Mouse (Mus musculus) T-helper 1 cell (primary cell): ENCODE measurements around the gene Arhgap10.

Source experiments
- in situ Hi-C: fragments of 300-600 bp; cut with MboI, MseI; formaldehyde crosslinking; loops from one replicate; pipeline ENCODE4 v1.15.1; 2025; ENCODE audit warnings: high pct_unique_total_duplicates

Arhgap10 gene

GRCm38 (mm10) chr8:77310026-77310425 lies 207.7 kb downstream of the Arhgap10 start:
- in situ Hi-C loops = no loop called here

DNA sequence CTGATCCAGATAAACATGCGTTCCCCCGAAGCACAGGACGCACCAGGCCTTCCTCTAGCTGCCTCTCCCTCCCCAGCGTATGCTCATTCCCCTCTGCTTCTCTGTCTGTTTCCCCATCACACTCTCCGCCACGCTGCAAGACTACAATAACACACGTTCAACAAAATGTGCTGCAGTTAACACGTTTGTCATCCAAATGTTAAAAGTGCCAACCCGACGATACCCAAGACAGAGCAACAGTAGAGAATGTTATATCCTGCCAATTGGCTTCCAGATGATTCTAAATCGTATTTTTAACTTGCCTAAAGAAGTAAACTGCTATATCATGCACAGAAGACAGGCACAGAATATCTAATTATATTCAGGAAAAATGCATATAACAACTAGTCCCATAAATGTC lies 223.2 kb downstream of the Arhgap10 start:
- in situ Hi-C loops = no loop called here

DNA sequence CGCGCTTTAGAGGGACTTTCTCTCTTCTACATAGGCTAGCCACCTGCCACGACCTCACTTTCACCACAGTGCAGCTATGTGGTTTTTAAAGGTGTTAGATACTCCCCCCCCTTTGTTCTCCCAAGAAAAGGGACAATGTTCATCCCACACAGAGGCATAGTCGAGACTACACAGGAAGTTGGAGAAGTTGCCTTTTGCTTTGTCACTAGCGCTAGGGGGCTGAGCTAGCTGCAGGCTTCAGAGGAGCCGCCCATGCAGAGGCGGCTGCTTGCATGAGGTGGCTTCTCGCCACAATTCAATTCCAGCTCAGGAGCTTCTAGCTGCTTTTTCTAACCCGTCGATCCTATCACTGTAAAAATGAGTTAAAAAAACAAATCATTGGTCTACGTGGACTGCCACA lies 225.1 kb downstream of the Arhgap10 start:
- in situ Hi-C loops = no loop called here

DNA sequence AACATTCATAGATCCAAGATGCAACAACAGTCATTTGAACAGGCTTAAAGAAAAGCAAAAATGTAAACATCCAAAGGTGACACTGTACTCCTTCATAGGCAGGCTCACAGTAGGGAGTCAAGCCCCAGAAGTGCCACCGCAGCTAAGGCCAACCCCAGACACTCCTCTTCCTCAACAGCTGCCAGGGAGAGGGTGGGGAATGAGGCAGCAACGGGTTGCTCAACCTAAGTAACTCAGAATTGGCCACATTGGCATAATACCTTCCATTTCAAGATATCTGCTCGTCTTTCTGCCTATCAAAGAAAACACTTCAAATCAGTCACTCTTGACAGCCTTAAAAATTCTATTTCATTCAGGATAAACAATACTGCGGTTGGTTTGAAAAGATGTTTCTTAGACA lies 225.6 kb downstream of the Arhgap10 start:
- in situ Hi-C loops = no loop called here

DNA sequence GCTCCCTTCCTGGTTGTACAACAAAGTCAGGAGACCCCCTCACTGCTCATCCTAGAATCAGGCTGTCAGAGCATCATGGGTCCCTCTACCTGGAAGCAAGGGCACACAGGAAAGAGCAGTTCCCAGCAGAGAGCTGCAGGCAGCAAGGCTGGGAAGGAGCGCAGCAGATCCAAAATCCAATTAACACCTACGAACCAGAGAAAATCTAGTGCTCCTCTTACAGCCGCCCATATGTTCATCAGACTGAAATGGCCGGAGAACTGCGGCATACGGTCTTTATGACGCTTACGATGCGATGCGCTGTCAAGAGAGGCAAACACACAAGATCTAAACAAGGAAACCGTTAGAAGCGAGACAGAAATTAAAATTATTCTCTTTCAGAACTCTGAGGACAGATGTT lies 229.3 kb downstream of the Arhgap10 start:
- in situ Hi-C loops = loop anchor here (10.0 kb wide), 1 partner anchor 64 kb away; no protein-coding TSS in a partner anchor

DNA sequence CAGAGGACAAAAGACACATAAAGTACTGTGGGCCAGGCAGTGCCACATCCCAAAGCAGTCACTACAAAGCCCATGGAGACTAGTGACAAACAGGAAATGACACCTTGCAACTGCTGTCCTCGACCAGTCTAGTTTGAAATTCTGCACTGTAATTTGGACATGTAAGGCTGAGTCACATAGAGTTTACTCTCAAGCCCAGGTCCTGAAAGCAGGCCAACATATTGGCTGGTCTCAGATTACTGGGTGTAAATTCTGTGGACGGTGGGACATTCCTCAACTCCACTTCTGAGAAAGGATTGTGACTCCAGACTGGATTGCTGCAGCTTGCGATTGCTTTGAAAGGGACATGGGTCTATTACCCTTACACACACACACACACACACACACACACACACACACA lies 229.7 kb downstream of the Arhgap10 start:
- in situ Hi-C loops = loop anchor here (10.0 kb wide), 1 partner anchor 63 kb away; no protein-coding TSS in a partner anchor

- in situ Hi-C loops = loop anchor here (10.0 kb wide), 1 partner anchor 60 kb away; no protein-coding TSS in a partner anchor
Observed at GRCm38 (mm10) chr8:77284473-77284872, 233.3 kb downstream of the Arhgap10 start.

- in situ Hi-C loops = loop anchor here (10.0 kb wide), 1 partner anchor 58 kb away; no protein-coding TSS in a partner anchor
Observed at GRCm38 (mm10) chr8:77282605-77283236, 235.0 kb downstream of the Arhgap10 start.

GRCm38 (mm10) chr8:77279977-77280376 lies 237.8 kb downstream of the Arhgap10 start:
- in situ Hi-C loops = loop anchor here (10.0 kb wide), 1 partner anchor 55 kb away; no protein-coding TSS in a partner anchor

- in situ Hi-C loops = no loop called here
Observed at GRCm38 (mm10) chr8:77278246-77278645, 239.5 kb downstream of the Arhgap10 start.

DNA sequence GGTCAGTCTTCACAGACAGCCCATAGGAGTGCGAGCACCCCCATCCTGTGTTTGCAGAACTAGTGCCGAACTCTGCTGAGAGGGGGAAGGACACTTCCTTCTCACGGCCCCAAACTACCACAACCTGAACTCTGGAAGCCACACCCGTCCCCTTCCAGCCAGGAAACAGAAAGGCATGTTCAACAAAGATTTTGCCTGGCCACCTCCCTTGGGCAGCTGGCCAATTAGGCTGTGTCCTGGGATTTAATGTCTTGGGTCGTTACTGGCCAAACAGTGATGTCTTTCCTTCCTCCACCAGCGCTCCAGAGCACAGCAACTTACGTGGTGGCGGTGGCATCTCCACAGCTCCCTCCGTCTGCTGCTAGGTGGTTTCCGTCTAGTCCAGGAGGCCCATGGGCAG lies 240.9 kb downstream of the Arhgap10 start:
- in situ Hi-C loops = no loop called here

GRCm38 (mm10) chr8:77275571-77275970 lies 242.2 kb downstream of the Arhgap10 start:
- in situ Hi-C loops = no loop called here

GRCm38 (mm10) chr8:77272136-77272535 lies 245.6 kb downstream of the Arhgap10 start:
- in situ Hi-C loops = no loop called here

DNA sequence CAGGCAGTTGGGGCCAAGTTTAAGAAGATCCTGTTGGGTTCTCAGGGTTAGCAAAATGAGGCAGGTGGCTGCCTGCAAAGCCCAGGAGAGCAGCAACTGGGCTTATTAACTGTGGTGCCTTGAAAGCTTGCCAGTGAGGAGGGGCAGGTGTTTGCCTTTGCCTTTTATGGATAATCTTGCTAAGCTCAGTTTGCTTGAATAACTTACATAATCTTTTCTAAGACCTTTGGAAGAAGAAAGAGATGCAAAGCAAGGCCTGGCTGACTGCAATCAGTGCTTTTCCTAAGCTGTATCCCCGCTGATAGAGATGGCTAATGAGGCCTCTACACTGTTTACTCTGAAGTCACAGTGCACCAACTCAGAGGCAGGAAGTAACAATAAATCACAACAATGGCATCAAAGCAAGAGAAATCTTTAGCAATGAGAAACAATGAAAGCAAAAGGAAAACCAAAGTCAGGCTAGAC lies 249.8 kb downstream of the Arhgap10 start:
- in situ Hi-C loops = no loop called here

DNA sequence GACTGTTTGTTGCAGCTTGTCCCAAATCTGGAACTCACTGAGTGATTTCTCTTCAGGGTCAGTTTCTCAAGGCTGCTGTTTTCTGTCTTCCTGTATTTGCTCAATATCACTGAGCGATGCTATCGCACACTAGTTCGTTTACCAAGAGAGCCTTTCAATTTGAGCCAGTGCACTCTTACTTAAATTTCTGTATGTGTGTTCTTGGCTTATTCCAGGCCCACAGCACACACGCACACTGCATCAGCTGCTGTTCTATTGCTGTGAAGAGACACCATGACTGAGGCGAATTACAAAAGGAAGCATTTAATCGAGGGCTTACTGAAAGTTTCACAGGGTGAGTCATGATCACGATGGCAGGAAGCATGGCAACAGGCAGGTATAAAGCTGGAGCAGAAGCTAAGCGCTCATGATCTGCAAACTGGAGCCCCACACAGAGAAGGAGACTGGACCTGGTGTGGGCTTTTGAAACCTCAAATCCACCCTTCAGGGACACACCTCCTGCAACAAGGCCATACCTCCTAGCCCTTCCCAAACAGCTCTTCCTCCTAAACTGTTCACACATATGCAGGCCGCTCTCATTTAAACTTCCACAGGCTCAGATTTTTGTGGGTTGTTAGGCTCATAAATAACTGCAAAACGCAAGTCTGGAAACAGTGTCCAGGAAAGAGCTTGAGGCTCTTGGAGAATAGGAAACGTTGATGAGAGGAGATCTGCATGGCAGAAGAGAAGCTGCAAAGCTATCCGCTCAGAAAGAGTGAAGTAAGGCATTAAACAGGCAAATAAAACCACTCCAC lies 255.3 kb downstream of the Arhgap10 start:
- in situ Hi-C loops = no loop called here

GRCm38 (mm10) chr8:77261215-77261614 lies 256.5 kb downstream of the Arhgap10 start:
- in situ Hi-C loops = no loop called here

DNA sequence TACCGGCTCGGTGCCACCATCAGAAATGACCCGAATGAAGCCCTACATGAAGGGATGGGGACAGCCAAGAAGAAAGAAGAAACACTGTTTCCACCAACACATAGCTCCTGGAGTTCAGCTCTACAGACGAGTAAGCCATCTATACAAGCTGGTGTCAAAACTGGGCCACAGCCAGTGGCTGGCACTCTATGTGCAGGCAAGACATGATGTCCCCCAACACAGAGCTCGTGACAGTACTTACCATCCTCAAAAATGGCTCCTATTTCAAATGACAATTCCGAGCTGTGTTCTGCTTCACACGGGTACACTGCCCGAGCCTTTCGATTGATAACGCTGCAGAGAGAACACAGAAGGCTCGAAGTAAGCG lies 260.7 kb downstream of the Arhgap10 start:
- in situ Hi-C loops = no loop called here

- in situ Hi-C loops = no loop called here
Observed at GRCm38 (mm10) chr8:77256450-77257084, 261.2 kb downstream of the Arhgap10 start.

- in situ Hi-C loops = no loop called here
Observed at GRCm38 (mm10) chr8:77254466-77254865, 263.3 kb downstream of the Arhgap10 start.

GRCm38 (mm10) chr8:77251134-77251533 lies 266.6 kb downstream of the Arhgap10 start:
- in situ Hi-C loops = no loop called here

DNA sequence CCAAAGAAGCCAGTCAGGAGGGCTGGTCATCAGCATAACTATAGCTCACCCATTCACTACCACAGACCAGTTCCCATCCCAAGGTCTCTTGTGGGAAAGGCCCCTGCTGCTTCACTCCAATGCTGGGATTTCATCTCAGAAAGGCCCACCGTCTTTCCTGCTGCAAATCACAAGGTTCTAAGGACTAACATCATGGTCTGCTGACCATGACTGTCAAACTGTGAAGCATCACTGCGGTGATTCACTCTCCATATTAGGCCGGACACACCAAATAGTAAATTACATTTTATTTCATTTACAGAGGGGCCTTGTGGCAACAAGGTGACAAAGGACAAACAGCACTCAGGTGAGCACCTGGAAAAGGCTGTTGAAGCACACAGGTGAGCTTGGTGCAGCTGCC lies 267.7 kb downstream of the Arhgap10 start:
- in situ Hi-C loops = no loop called here

DNA sequence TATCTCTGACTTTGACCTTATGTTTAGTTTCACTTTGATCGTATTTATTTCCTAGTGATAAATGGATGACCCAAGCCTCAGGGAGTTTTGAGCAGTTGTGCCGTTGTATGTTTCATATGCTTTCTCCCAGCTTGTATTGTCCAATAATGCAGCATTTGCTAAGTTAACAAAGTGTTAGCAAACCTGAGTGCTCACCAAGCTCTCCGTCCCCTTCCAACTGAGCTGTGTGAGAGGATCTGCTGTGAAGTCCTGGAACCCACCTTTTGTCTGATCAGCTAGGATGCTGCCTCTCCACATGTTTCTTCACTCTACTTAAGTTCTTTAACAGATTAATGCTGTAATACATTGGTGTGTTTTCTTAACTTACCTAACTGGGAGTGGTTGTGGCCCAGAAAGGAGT lies 276.4 kb downstream of the Arhgap10 start:
- in situ Hi-C loops = no loop called here
